Mouse (Mus musculus) cerebellum, postnatal 25 days (tissue): Measurements from ENCODE around the gene Mup1.
"Not testable (repeated sequence)": the region's sequence is repeated elsewhere in the genome, so short reads cannot be mapped to it uniquely, and the experiment has no call there.

Experiments used
- DNase-seq, 2 experiments: peaks; one replicate each; pipeline ENCODE4 v3.0.0; 2021; ENCODE audit warnings: mixed read lengths in 2 of 2

Mup1 gene

DNA sequence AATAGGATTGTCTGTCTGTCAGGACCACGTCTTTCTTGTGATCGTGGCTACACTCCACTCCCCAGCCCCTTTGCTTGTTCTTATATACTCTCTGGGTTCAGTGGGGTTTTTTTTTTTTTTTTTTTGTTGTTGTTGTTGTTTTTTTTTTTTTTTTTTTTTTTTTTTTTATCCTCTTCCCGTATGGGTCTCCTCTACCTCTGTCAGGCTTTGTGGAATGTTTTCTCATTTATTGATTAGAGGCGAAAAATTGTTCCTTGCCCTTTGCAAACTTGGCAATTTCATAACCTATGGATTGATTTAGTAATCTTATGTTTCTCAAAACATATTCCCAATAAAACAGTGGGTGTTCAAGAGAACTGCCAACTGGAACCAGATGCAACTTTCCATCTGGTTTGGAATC lies at the start of gene Mup1:
Gene Mup1 (minus strand): TSS at position 101 of the 400 bp plus-strand sequence.
- DNase-seq: not testable (repeated sequence)
